16 mouse cellular contexts compared by ENCODE assay signal in the genomic region with DNA sequence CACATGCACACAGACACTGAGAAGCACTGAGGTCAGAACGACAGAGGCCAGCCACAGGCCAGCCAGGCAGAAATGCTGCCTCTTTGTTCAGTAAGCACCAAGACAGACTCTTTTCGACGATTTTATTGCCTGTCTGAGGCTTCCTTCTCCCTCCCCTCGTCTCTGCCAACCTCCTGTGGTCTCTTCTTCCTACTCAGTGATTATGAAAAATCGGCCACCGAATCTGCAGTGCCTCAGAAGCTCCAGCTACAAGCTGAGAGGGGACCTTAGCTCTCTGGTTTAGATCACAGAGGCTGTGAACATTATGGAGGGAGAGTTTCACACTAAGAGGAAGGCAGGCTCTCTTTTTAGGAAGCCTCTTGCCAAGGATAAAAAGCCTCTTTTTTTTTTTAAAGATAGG.
DNase-seq lines count a peak whose midpoint lies in the region; ATAC-seq and TF ChIP-seq lines count a peak whose summit lies in the region.
"Had no signal": no experiment of that assay in that cellular context is flagged by ENCODE, and none has a peak within 500 bp of the region (broad histone marks: within the 10 kb centered on the region; RNA-seq: fewer than 3 reads in every experiment).

No protein-coding gene starts in this region.

- no peak overlapping the region for H3K9ac ChIP-seq in heart, adult 2 months (ENCODE audit: low read depth, low read length)
- no peak overlapping the region for H3K9ac ChIP-seq in intestine, embryonic 14.5 days (ENCODE audit: low read length)
- H3K9ac ChIP-seq in intestine, postnatal 0 days (ENCODE audit: low read depth, low read length) = no peak overlapping the region
- H3K9ac ChIP-seq in neural tube, embryonic 13.5 days = peak overlapping the region; percentile 18
- H3K9ac ChIP-seq: liver, embryonic 13.5 days had no signal

- peaks cover 10% of the 10 kb centered on the region for H3K4me1 ChIP-seq in heart, adult 2 months (ENCODE audit: control insufficient read depth, insufficient read depth, low read length)
- H3K4me1 ChIP-seq in intestine, embryonic 14.5 days (replicated peaks; ENCODE audit: control insufficient read depth, insufficient read depth, low read length) = peaks cover 3% of the 10 kb centered on the region; the same call in 1 of the 2 replicates
- H3K4me1 ChIP-seq in intestine, postnatal 0 days (replicated peaks; ENCODE audit: control insufficient read depth, insufficient read depth, low read length) = no peaks in the 10 kb centered on the region
- H3K4me1 ChIP-seq in neural tube, embryonic 13.5 days (replicated peaks) = peaks cover 20% of the 10 kb centered on the region
- H3K4me1 ChIP-seq: liver, embryonic 13.5 days had no signal

- peaks cover 8% of the 10 kb centered on the region for H3K79me2 ChIP-seq in heart, adult 2 months (replicated peaks; ENCODE audit: control insufficient read depth, insufficient read depth, low read length)

- TF ChIP-seq POLR2A in heart, adult 2 months (IDR thresholded peaks at IDR 0.05; ENCODE audit: insufficient read depth, low read depth, low read length) = no peak

- peaks cover 5% of the 10 kb centered on the region; the same call in 1 of the 2 replicates for H3K9me3 ChIP-seq in intestine, embryonic 14.5 days (ENCODE audit: control insufficient read depth, low read length)
- H3K9me3 ChIP-seq in intestine, postnatal 0 days (ENCODE audit: control insufficient read depth) = no peaks in the 10 kb centered on the region
- no peaks in the 10 kb centered on the region for H3K9me3 ChIP-seq in neural tube, embryonic 13.5 days
- H3K9me3 ChIP-seq: liver, embryonic 13.5 days had no signal

- no peaks in the 10 kb centered on the region for H3K27me3 ChIP-seq in heart, adult 2 months (ENCODE audit: control insufficient read depth, insufficient read depth, low read length)
- no peaks in the 10 kb centered on the region for H3K27me3 ChIP-seq in intestine, embryonic 14.5 days (replicated peaks; ENCODE audit: control insufficient read depth, insufficient read depth, low read length)
- no peaks in the 10 kb centered on the region for H3K27me3 ChIP-seq in intestine, postnatal 0 days (replicated peaks; ENCODE audit: control insufficient read depth, insufficient read depth, low read length)
- no peaks in the 10 kb centered on the region for H3K27me3 ChIP-seq in neural tube, embryonic 13.5 days
- H3K27me3 ChIP-seq: liver, embryonic 13.5 days; Patski had no signal

- 41% methylated on average over 6 of the region's 6 CpGs for WGBS in heart, adult 2 months
- WGBS in intestine, embryonic 14.5 days = 18% methylated on average over 6 of the region's 6 CpGs
- WGBS in intestine, postnatal 0 days = 27% methylated on average over 6 of the region's 6 CpGs
- WGBS in neural tube, embryonic 13.5 days = 10% methylated on average over 6 of the region's 6 CpGs

- no peak for TF ChIP-seq EP300 in heart, adult 2 months (IDR thresholded peaks at IDR 0.05; ENCODE audit: insufficient read depth, low read depth, low read length)

- H3K4me3 ChIP-seq in heart, adult 2 months = no peak overlapping the region
- no peak overlapping the region for H3K4me3 ChIP-seq in intestine, embryonic 14.5 days (ENCODE audit: low read depth, low read length)
- H3K4me3 ChIP-seq in intestine, postnatal 0 days (ENCODE audit: low read depth, low read length) = no peak overlapping the region
- H3K4me3 ChIP-seq in neural tube, embryonic 13.5 days = no peak overlapping the region
- H3K4me3 ChIP-seq: liver, embryonic 13.5 days had no signal

- peaks cover 43% of the 10 kb centered on the region for H3K36me3 ChIP-seq in heart, adult 2 months (ENCODE audit: control insufficient read depth, insufficient read depth, low read length)
- no peaks in the 10 kb centered on the region for H3K36me3 ChIP-seq in intestine, embryonic 14.5 days (ENCODE audit: control insufficient read depth, insufficient read depth, low read length)
- H3K36me3 ChIP-seq in intestine, postnatal 0 days (ENCODE audit: control insufficient read depth, insufficient read depth) = peaks cover 5% of the 10 kb centered on the region; the same call in 1 of the 2 replicates
- peaks cover 7% of the 10 kb centered on the region for H3K36me3 ChIP-seq in neural tube, embryonic 13.5 days
- H3K36me3 ChIP-seq: liver, embryonic 13.5 days had no signal

- no peak for DNase-seq in heart, adult 2 months
- no peak for DNase-seq in heart, postnatal 4 days
- no peak for DNase-seq in intestine, embryonic 14.5 days (ENCODE audit: low spot score)
- no peak for DNase-seq in neural tube, embryonic 10.5 days (ENCODE audit: extremely low spot score, low spot score)
- no peak for DNase-seq in right cerebral cortex, adult 18-20 months
- no peak for DNase-seq in T-cell, adult 2 months (ENCODE audit: low spot score)
- DNase-seq: adrenal gland, postnatal 10 days; cerebellum, adult 11 months; kidney, adult 11 months; layer of hippocampus, postnatal 36 days; liver, embryonic 13.5 days; thymus, postnatal 36 days had no signal

- peak overlapping the region; percentile 18; the same call in 1 of the 2 replicates for H3K27ac ChIP-seq in heart, adult 2 months
- H3K27ac ChIP-seq in intestine, embryonic 14.5 days (ENCODE audit: low read depth) = peak overlapping the region; percentile 17; the same call in 1 of the 2 replicates
- no peak overlapping the region for H3K27ac ChIP-seq in intestine, postnatal 0 days (ENCODE audit: low read depth, low read length)
- H3K27ac ChIP-seq in neural tube, embryonic 13.5 days (replicated peaks) = peak overlapping the region; percentile 35
- H3K27ac ChIP-seq: liver, embryonic 13.5 days had no signal

- no peak for TF ChIP-seq CTCF in heart, adult 2 months (IDR thresholded peaks at IDR 0.05)
- no peak for TF ChIP-seq CTCF in intestine, postnatal 0 days (IDR thresholded peaks at IDR 0.05; ENCODE audit: low read depth)

- H3K4me2 ChIP-seq in intestine, embryonic 14.5 days (ENCODE audit: low read length) = no peak overlapping the region
- H3K4me2 ChIP-seq in intestine, postnatal 0 days (replicated peaks; ENCODE audit: low read depth) = no peak overlapping the region
- H3K4me2 ChIP-seq in neural tube, embryonic 13.5 days = no peak overlapping the region
- H3K4me2 ChIP-seq: liver, embryonic 13.5 days had no signal

- intact Hi-C loops in heart, adult 2 months (cut with DNase I) = no loop called here

- no peak for ATAC-seq in intestine, embryonic 14.5 days (replicated peaks; ENCODE audit: low FRiP score, low TSS enrichment, low read depth)
- no peak for ATAC-seq in intestine, postnatal 0 days
- no peak for ATAC-seq in neural tube, embryonic 13.5 days (ENCODE audit: low read depth)
- ATAC-seq: CD4-positive, CD25-positive, alpha-beta regulatory T cell, adult 4 months; Patski had no signal
